Mouse (Mus musculus): Measurements from ENCODE around the gene Gm20683. TPM values are rescaled to one million over a fixed set of nuclear protein-coding genes. Genes with fewer than 3 reads are reported as not detected.

Gene Gm20683
- total and polyA plus RNA-seq, 3 experiments, result 4.9 to 6.8 TPM; not detected in 1

GRCm38 (mm10) chr17:25796211-25796771 lies 45.3 kb downstream of the Gm20683 start:
- Histone ChIP-seq H3K36me3 (ENCODE audit: control insufficient read depth in 1 of 2, insufficient read depth in 2 of 2, low read length in 2 of 2) (peaks cover 0 to 4% of the 10 kb centered on the region in 2 experiments; a peak in 1 of 4 replicates), H3K9me3 (replicated peaks; ENCODE audit: insufficient read depth, low read length) (no peaks in the 10 kb centered on the region), H3K4me1 (ENCODE audit: control insufficient read depth in 1 of 2, insufficient read depth in 2 of 2, low read length in 2 of 2) (peaks cover 0 to 24% of the 10 kb centered on the region in 2 experiments; a peak in 1 of 4 replicates), H3K79me2 (ENCODE audit: control insufficient read depth, insufficient read depth, low read length, poor library complexity) (peaks cover 19% of the 10 kb centered on the region), H3K9ac (ENCODE audit: control insufficient read depth, low read depth, low read length, poor library complexity, severe bottlenecking) (peak overlapping the region; percentile 73), H3K27me3 (ENCODE audit: control insufficient read depth in 1 of 2, insufficient read depth in 2 of 2, low read length in 2 of 2) (no peaks in the 10 kb centered on the region), H3K27ac (ENCODE audit: control insufficient read depth, low read depth, low read length) (no peak overlapping the region), H3K4me3 (ENCODE audit: control insufficient read depth in 1 of 2, insufficient read depth in 1 of 2, low read depth in 2 of 2, low read length in 2 of 2) (peak overlapping the region; percentile 69 to 95)
- peak; percentile 40 for DNase-seq (ENCODE audit: low read depth, low spot score)
- TF ChIP-seq SMC3 (IDR thresholded peaks at IDR 0.05; ENCODE audit: low read depth, low read length), result no peak
- 0 out of 4 replicates have a peak, but pooled peaks of 1 of the 2 experiments have one; percentile 1 for TF ChIP-seq POLR2A (IDR thresholded peaks at IDR 0.05; ENCODE audit: control insufficient read depth in 1 of 2, insufficient read depth in 1 of 2, low read depth in 1 of 2, low read length in 2 of 2, poor library complexity in 1 of 2)

GRCm38 (mm10) chr17:25795609-25796092 lies 45.9 kb downstream of the Gm20683 start, which contains the start of gene AC134908.4:
Gene AC134908.4, minus strand, starts transcription at chr17:25795659.
- Histone ChIP-seq H3K4me3 (ENCODE audit: control insufficient read depth in 1 of 2, insufficient read depth in 1 of 2, low read depth in 2 of 2, low read length in 2 of 2) (peak within 1 kb of the TSS; percentile 69 to 95), H3K9ac (ENCODE audit: control insufficient read depth, low read depth, low read length, poor library complexity, severe bottlenecking) (peak within 1 kb of the TSS; percentile 73), H3K9me3 (replicated peaks; ENCODE audit: insufficient read depth, low read length) (no peaks in the 10 kb centered on the region), H3K4me1 (ENCODE audit: control insufficient read depth in 1 of 2, insufficient read depth in 2 of 2, low read length in 2 of 2) (peaks cover 0 to 29% of the 10 kb centered on the region in 2 experiments; a peak in 2 of 4 replicates), H3K27ac (ENCODE audit: control insufficient read depth, low read depth, low read length) (no peak within 1 kb of the TSS), H3K36me3 (ENCODE audit: control insufficient read depth in 1 of 2, insufficient read depth in 2 of 2, low read length in 2 of 2) (peaks cover 0 to 8% of the 10 kb centered on the region in 2 experiments; a peak in 1 of 4 replicates), H3K79me2 (ENCODE audit: control insufficient read depth, insufficient read depth, low read length, poor library complexity) (peaks cover 20% of the 10 kb centered on the region), H3K27me3 (ENCODE audit: control insufficient read depth in 1 of 2, insufficient read depth in 2 of 2, low read length in 2 of 2) (no peaks in the 10 kb centered on the region)
- TF ChIP-seq NELFE (IDR thresholded peaks at IDR 0.05; ENCODE audit: low read depth, low read length) (no peak), SIN3A (IDR thresholded peaks at IDR 0.05; ENCODE audit: low read length) (no peak), MAFK (IDR thresholded peaks at IDR 0.05; ENCODE audit: borderline replicate concordance, low read depth, low read length) (no peak), KAT2A (conservative IDR thresholded peaks at IDR 0.05; ENCODE audit: low read depth, low read length) (no peak), GATA1 (IDR thresholded peaks at IDR 0.05; ENCODE audit: low read depth, low read length) (no peak), CHD1 (IDR thresholded peaks at IDR 0.05; ENCODE audit: low read depth, low read length) (no peak), POLR2A (IDR thresholded peaks at IDR 0.05; ENCODE audit: control insufficient read depth in 1 of 2, insufficient read depth in 1 of 2, low read depth in 1 of 2, low read length in 2 of 2, poor library complexity in 1 of 2) (no peak), HCFC1 (IDR thresholded peaks at IDR 0.05; ENCODE audit: low read depth, low read length) (no peak), TAL1 (IDR thresholded peaks at IDR 0.05; ENCODE audit: low read length) (no peak), ZC3H11A (IDR thresholded peaks at IDR 0.05; ENCODE audit: low read depth, low read length) (no peak), BHLHE40 (IDR thresholded peaks at IDR 0.05; ENCODE audit: borderline replicate concordance, low read depth, low read length) (no peak), ZMIZ1 (IDR thresholded peaks at IDR 0.05; ENCODE audit: low read depth, low read length) (no peak), MEF2A (IDR thresholded peaks at IDR 0.05; ENCODE audit: extremely low read depth, insufficient replicate concordance, low read depth, low read length, poor library complexity, severe bottlenecking) (no peak), UBTF (IDR thresholded peaks at IDR 0.05; ENCODE audit: borderline replicate concordance, insufficient read depth, low read depth, low read length) (no peak), POLR2AphosphoS2 (IDR thresholded peaks at IDR 0.05; ENCODE audit: low read length) (no peak), RAD21 (IDR thresholded peaks at IDR 0.05; ENCODE audit: low read depth, low read length) (no peak)
- DNase-seq (ENCODE audit: low read depth, low spot score), result no peak
